Mouse (Mus musculus): Measurements from ENCODE around the gene Cpm. TPM values are rescaled to one million over a fixed set of nuclear protein-coding genes. Genes with fewer than 3 reads are reported as not detected.

Gene Cpm
- polyA plus RNA-seq, 1 experiment from 2014 or later = 43.6 TPM

DNA sequence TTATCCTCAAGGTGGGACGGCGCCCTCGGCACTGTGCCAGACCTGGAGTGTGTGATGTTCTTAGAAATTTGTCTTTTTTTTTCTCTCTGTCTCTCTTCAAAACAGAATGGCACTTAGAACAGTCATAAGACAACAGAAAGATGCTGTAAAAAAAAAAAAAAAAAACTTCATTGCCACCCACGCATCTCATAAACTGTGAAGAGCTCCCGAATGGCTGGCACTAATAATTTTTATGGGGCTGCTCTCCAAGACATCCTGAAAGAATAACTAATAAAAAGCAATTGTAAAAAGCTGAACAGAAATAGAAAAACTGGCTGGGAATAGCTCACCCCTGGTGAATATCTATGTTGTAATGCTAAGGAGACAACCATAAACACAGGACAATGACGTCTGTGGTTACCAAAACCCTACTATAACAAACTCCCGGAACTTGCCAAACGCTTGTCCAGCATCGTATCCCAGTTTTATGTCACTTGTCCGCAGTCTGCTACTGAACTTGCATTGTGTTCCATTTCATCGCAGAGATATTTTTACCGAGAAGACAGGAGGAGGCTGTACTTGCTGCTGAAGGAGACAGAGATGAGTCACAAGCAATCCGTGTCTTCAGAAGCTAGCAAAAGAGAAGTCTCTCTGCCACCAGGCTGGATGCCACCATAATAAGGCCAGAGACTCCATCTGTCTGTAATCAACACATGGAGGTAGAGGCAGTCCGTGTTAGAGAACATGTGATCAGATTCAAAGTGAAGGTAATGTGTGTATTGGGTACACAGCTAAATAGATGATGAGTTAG, 25.3 kb upstream of the Cpm start:
- ATAC-seq (ENCODE audit: low read depth) (no peak), DNase-seq (ENCODE audit: low spot score) (no peak)
- no peak overlapping the region for H3K4me3 ChIP-seq (ENCODE audit: low read depth, low read length)
- H3K4me2 ChIP-seq (ENCODE audit: low read depth, low read length) = no peak overlapping the region
- no peaks in the 10 kb centered on the region for H3K27me3 ChIP-seq (replicated peaks; ENCODE audit: control insufficient read depth, insufficient read depth, low read length)
- H3K36me3 ChIP-seq (ENCODE audit: control insufficient read depth, insufficient read depth, low read length) = no peaks in the 10 kb centered on the region
- H3K27ac ChIP-seq (replicated peaks; ENCODE audit: low read depth, low read length) = no peak overlapping the region
- H3K4me1 ChIP-seq (ENCODE audit: control insufficient read depth, insufficient read depth, low read length) = no peaks in the 10 kb centered on the region
- WGBS = 87% methylated on average over 14 of the region's 14 CpGs
- H3K9me3 ChIP-seq (ENCODE audit: control insufficient read depth, low read length) = no peaks in the 10 kb centered on the region
- no peak overlapping the region for H3K9ac ChIP-seq (ENCODE audit: low read depth, low read length)

- DNase-seq (ENCODE audit: low spot score) (no peak), ATAC-seq (ENCODE audit: low read depth) (no peak)
- Histone ChIP-seq H3K27ac (replicated peaks; ENCODE audit: low read depth, low read length) (no peak overlapping the region), H3K9ac (ENCODE audit: low read depth, low read length) (no peak overlapping the region), H3K9me3 (ENCODE audit: control insufficient read depth, low read length) (no peaks in the 10 kb centered on the region), H3K27me3 (replicated peaks; ENCODE audit: control insufficient read depth, insufficient read depth, low read length) (no peaks in the 10 kb centered on the region), H3K36me3 (ENCODE audit: control insufficient read depth, insufficient read depth, low read length) (no peaks in the 10 kb centered on the region), H3K4me2 (ENCODE audit: low read depth, low read length) (no peak overlapping the region), H3K4me1 (ENCODE audit: control insufficient read depth, insufficient read depth, low read length) (no peaks in the 10 kb centered on the region), H3K4me3 (ENCODE audit: low read depth, low read length) (no peak overlapping the region)
- 85% methylated on average over 8 of the region's 8 CpGs for WGBS
Measured at GRCm38 (mm10) chr10:117604624-117605282, 24.5 kb upstream of the Cpm start.

DNA sequence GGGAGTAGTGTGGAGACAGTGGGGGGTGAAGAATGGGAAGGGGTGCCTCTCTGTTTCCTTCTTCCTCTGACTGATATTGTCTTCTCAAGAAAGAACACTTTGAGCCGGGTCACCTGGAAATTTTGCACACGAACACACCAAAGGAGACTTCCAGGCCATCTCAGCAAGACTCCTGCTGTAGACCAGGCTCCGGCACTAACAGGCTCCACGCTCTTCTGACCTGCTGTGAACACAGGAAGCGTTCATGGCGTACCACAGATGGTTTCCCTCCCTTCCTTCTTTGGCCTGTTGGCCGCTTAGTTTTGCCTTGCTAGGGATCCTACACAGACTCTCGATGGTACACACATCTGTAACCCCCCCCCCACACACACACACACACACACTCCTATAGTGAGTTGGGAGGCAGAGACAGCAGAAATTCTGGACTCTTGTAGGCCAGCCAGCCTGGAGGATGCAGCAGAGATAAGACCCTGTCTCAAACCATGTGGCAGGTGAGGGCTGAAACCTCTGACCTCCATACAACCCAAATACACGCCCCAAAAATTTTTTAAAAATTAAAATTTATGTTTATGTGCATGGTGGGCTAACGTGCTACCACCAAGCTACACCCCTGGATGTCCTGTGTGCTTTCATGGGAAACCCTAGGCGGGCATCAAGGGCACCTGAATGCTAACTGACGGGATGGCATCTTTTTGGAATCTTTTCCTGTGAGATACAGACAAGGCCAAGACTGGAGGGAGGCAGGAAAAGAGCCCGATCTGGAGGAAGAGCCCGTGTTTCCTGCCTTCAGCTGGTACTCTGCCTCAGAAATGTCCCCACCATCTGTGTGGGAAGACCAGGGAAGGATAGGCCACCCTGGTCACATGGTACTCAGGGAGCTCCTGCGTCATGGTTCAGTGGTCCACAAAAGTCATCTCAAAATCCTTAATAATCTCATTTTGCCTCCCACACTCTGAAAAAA, 23.7 kb upstream of the Cpm start:
- H3K27ac ChIP-seq (replicated peaks; ENCODE audit: low read depth, low read length) = no peak overlapping the region
- H3K4me3 ChIP-seq (ENCODE audit: low read depth, low read length) = no peak overlapping the region
- no peaks in the 10 kb centered on the region for H3K36me3 ChIP-seq (ENCODE audit: control insufficient read depth, insufficient read depth, low read length)
- H3K9me3 ChIP-seq (ENCODE audit: control insufficient read depth, low read length) = no peaks in the 10 kb centered on the region
- ATAC-seq (ENCODE audit: low read depth) (no peak), DNase-seq (ENCODE audit: low spot score) (no peak)
- 81% methylated on average over 15 of the region's 15 CpGs for WGBS
- no peak overlapping the region for H3K9ac ChIP-seq (ENCODE audit: low read depth, low read length)
- no peak overlapping the region for H3K4me2 ChIP-seq (ENCODE audit: low read depth, low read length)
- no peaks in the 10 kb centered on the region for H3K4me1 ChIP-seq (ENCODE audit: control insufficient read depth, insufficient read depth, low read length)
- H3K27me3 ChIP-seq (replicated peaks; ENCODE audit: control insufficient read depth, insufficient read depth, low read length) = no peaks in the 10 kb centered on the region

DNA sequence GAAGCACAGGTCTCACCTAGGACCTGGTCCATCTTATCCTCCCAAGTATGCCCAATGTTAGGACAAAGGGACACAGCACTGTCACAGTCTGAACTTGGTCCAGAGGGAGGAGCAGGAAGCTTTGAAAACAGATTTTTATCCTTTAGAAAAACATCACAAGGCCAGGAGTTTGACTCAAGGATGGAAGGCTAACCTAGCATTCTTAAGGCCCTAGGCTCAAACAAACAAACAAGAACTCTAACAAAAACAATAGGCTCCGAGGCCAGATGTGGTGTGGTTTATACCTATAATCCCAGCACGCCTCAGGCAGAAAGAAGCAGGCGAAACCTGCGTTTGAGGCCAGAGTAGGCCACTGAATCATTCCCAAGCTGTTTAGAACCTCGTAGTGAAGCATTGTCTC, 22.9 kb upstream of the Cpm start:
- H3K27ac ChIP-seq (replicated peaks; ENCODE audit: low read depth, low read length) = no peak overlapping the region
- 68% methylated on average over 5 of the region's 5 CpGs for WGBS
- H3K4me2 ChIP-seq (ENCODE audit: low read depth, low read length) = no peak overlapping the region
- DNase-seq (ENCODE audit: low spot score) = no peak
- H3K9me3 ChIP-seq (ENCODE audit: control insufficient read depth, low read length) = no peaks in the 10 kb centered on the region
- no peaks in the 10 kb centered on the region for H3K36me3 ChIP-seq (ENCODE audit: control insufficient read depth, insufficient read depth, low read length)
- no peak overlapping the region for H3K4me3 ChIP-seq (ENCODE audit: low read depth, low read length)
- ATAC-seq (ENCODE audit: low read depth) = no peak
- H3K9ac ChIP-seq (ENCODE audit: low read depth, low read length) = no peak overlapping the region
- H3K27me3 ChIP-seq (replicated peaks; ENCODE audit: control insufficient read depth, insufficient read depth, low read length) = no peaks in the 10 kb centered on the region
- no peaks in the 10 kb centered on the region for H3K4me1 ChIP-seq (ENCODE audit: control insufficient read depth, insufficient read depth, low read length)

DNA sequence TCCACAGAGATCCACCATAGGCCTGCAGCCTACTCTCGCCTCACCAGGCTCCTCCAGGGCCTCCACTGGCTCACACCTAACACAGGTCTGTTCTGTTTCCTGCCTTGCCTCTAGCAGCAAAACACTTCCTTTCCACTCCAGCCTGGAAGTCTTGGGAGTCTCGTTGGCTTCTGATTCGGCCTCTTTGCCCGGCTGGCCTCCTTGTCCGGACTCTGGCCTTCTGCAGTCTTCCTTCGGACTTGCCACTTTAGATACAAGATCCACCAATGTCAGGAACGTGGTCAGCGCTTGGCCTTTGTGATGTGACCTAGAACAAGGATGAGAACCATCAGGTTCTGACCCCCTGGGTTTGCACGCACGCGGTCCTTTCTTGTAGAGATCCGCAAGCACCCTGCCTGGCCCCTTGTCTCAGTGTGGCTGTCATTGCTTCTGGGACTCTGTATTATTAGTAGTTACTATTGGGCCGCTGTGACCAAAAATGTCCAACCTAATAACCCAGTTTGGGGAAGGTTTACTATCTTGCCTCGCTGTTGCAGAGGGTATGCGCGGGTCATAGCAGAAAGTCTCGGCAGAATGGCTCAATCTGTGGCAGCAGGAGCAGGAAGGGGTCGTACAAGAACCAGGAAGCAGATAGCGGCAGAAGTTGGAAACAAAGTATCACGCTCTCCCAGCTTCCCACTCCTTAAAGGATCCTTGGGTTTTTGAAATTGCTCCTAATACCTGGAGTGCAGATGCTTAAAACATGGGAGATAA, 22.1 kb upstream of the Cpm start:
- no peaks in the 10 kb centered on the region for H3K36me3 ChIP-seq (ENCODE audit: control insufficient read depth, insufficient read depth, low read length)
- no peaks in the 10 kb centered on the region for H3K27me3 ChIP-seq (replicated peaks; ENCODE audit: control insufficient read depth, insufficient read depth, low read length)
- no peak overlapping the region for H3K27ac ChIP-seq (replicated peaks; ENCODE audit: low read depth, low read length)
- H3K9me3 ChIP-seq (ENCODE audit: control insufficient read depth, low read length) = no peaks in the 10 kb centered on the region
- no peak overlapping the region for H3K4me3 ChIP-seq (ENCODE audit: low read depth, low read length)
- DNase-seq (ENCODE audit: low spot score) (no peak), ATAC-seq (ENCODE audit: low read depth) (no peak)
- H3K4me1 ChIP-seq (ENCODE audit: control insufficient read depth, insufficient read depth, low read length) = no peaks in the 10 kb centered on the region
- WGBS = 92% methylated on average over 20 of the region's 20 CpGs
- H3K9ac ChIP-seq (ENCODE audit: low read depth, low read length) = no peak overlapping the region
- H3K4me2 ChIP-seq (ENCODE audit: low read depth, low read length) = no peak overlapping the region

GRCm38 (mm10) chr10:117607804-117608279, 21.5 kb upstream of the Cpm start:
- 91% methylated on average over 10 of the region's 10 CpGs for WGBS
- H3K9ac ChIP-seq (ENCODE audit: low read depth, low read length) = no peak overlapping the region
- DNase-seq (ENCODE audit: low spot score) (no peak), ATAC-seq (ENCODE audit: low read depth) (no peak)
- no peak overlapping the region for H3K27ac ChIP-seq (replicated peaks; ENCODE audit: low read depth, low read length)
- H3K4me2 ChIP-seq (ENCODE audit: low read depth, low read length) = no peak overlapping the region
- H3K36me3 ChIP-seq (ENCODE audit: control insufficient read depth, insufficient read depth, low read length) = no peaks in the 10 kb centered on the region
- no peaks in the 10 kb centered on the region for H3K27me3 ChIP-seq (replicated peaks; ENCODE audit: control insufficient read depth, insufficient read depth, low read length)
- H3K9me3 ChIP-seq (ENCODE audit: control insufficient read depth, low read length) = no peaks in the 10 kb centered on the region
- H3K4me3 ChIP-seq (ENCODE audit: low read depth, low read length) = no peak overlapping the region
- H3K4me1 ChIP-seq (ENCODE audit: control insufficient read depth, insufficient read depth, low read length) = no peaks in the 10 kb centered on the region

- no peaks in the 10 kb centered on the region for H3K27me3 ChIP-seq (replicated peaks; ENCODE audit: control insufficient read depth, insufficient read depth, low read length)
- no peak overlapping the region for H3K4me2 ChIP-seq (ENCODE audit: low read depth, low read length)
- ATAC-seq (ENCODE audit: low read depth) (no peak), DNase-seq (ENCODE audit: low spot score) (no peak)
- H3K4me1 ChIP-seq (ENCODE audit: control insufficient read depth, insufficient read depth, low read length) = no peaks in the 10 kb centered on the region
- no peak overlapping the region for H3K27ac ChIP-seq (replicated peaks; ENCODE audit: low read depth, low read length)
- H3K9me3 ChIP-seq (ENCODE audit: control insufficient read depth, low read length) = no peaks in the 10 kb centered on the region
- no peaks in the 10 kb centered on the region for H3K36me3 ChIP-seq (ENCODE audit: control insufficient read depth, insufficient read depth, low read length)
- no peak overlapping the region for H3K9ac ChIP-seq (ENCODE audit: low read depth, low read length)
- 93% methylated on average over 7 of the region's 7 CpGs for WGBS
- H3K4me3 ChIP-seq (ENCODE audit: low read depth, low read length) = no peak overlapping the region
Measured at GRCm38 (mm10) chr10:117608487-117608886, 20.8 kb upstream of the Cpm start.

Data from embryonic facial prominence, embryonic 14.5 days (tissue).